Mouse (Mus musculus): ENCODE measurements around the gene Rnf10. TPM values are rescaled to one million over a fixed set of nuclear protein-coding genes. Genes with fewer than 3 reads are reported as not detected.

Rnf10 gene
- polyA plus RNA-seq, 1 experiment from 2014 or later, result 175 TPM

GRCm38 (mm10) chr5:115274771-115275170 is 2.1 kb upstream of the Rnf10 start:
- no peaks in the 10 kb centered on the region for H3K27me3 ChIP-seq (replicated peaks)
- H3K4me1 ChIP-seq (replicated peaks), result peaks cover 25% of the 10 kb centered on the region
- no peak overlapping the region for H3K9ac ChIP-seq
- no peak overlapping the region for H3K4me2 ChIP-seq
- WGBS, result 85% methylated on average over 1 of the region's 1 CpGs
- H3K27ac ChIP-seq (ENCODE audit: poor library complexity, severe bottlenecking), result no peak overlapping the region
- no peak for ATAC-seq (ENCODE audit: insufficient number of reproducible peaks, low FRiP score)
- peaks cover 2% of the 10 kb centered on the region; the same call in 1 of the 2 replicates for H3K36me3 ChIP-seq
- no peak overlapping the region for H3K4me3 ChIP-seq
- H3K9me3 ChIP-seq (replicated peaks), result 0 out of 2 replicates have a peak, but pooled peaks cover 3% of the 10 kb centered on the region

- no peak overlapping the region for H3K4me2 ChIP-seq
- peaks cover 29% of the 10 kb centered on the region for H3K4me1 ChIP-seq (replicated peaks)
- no peak for ATAC-seq (ENCODE audit: insufficient number of reproducible peaks, low FRiP score)
- H3K9ac ChIP-seq, result no peak overlapping the region
- H3K4me3 ChIP-seq, result no peak overlapping the region
- peaks cover 7% of the 10 kb centered on the region; the same call in 1 of the 2 replicates for H3K36me3 ChIP-seq
- H3K27me3 ChIP-seq (replicated peaks), result no peaks in the 10 kb centered on the region
- no peak overlapping the region for H3K27ac ChIP-seq (ENCODE audit: poor library complexity, severe bottlenecking)
- WGBS, result 69% methylated on average over 1 of the region's 1 CpGs
- H3K9me3 ChIP-seq (replicated peaks), result 0 out of 2 replicates have a peak, but pooled peaks cover 3% of the 10 kb centered on the region
These were observed 1.7 kb upstream of the Rnf10 start for GRCm38 (mm10) chr5:115274353-115274752.

- no peaks in the 10 kb centered on the region for H3K27me3 ChIP-seq (replicated peaks)
- WGBS, result 72% methylated on average over 6 of the region's 6 CpGs
- ATAC-seq (ENCODE audit: insufficient number of reproducible peaks, low FRiP score), result no peak
- peak overlapping the region; percentile 57; the same call in 1 of the 2 replicates for H3K4me2 ChIP-seq
- no peak overlapping the region for H3K4me3 ChIP-seq
- no peak overlapping the region for H3K9ac ChIP-seq
- 0 out of 2 replicates have a peak, but pooled peaks cover 3% of the 10 kb centered on the region for H3K9me3 ChIP-seq (replicated peaks)
- H3K4me1 ChIP-seq (replicated peaks), result peaks cover 36% of the 10 kb centered on the region
- no peak overlapping the region for H3K27ac ChIP-seq (ENCODE audit: poor library complexity, severe bottlenecking)
- peaks cover 13% of the 10 kb centered on the region; the same call in 1 of the 2 replicates for H3K36me3 ChIP-seq
These were observed 944 bp upstream of the Rnf10 start for GRCm38 (mm10) chr5:115273549-115274135.

- peak overlapping the region; percentile 78 for H3K4me2 ChIP-seq
- ATAC-seq (ENCODE audit: insufficient number of reproducible peaks, low FRiP score), result peak; percentile 66
- H3K4me1 ChIP-seq (replicated peaks), result peaks cover 50% of the 10 kb centered on the region
- 0% methylated on average over 76 of the region's 77 CpGs for WGBS
- peak overlapping the region; percentile 80 for H3K27ac ChIP-seq (ENCODE audit: poor library complexity, severe bottlenecking)
- peak overlapping the region; percentile 98 for H3K9ac ChIP-seq
- H3K27me3 ChIP-seq (replicated peaks), result no peaks in the 10 kb centered on the region
- H3K9me3 ChIP-seq (replicated peaks), result 0 out of 2 replicates have a peak, but pooled peaks cover 3% of the 10 kb centered on the region
- H3K4me3 ChIP-seq, result peak overlapping the region; percentile 95
- peaks cover 13% of the 10 kb centered on the region; the same call in 1 of the 2 replicates for H3K36me3 ChIP-seq
These were observed 527 bp downstream of the Rnf10 start for GRCm38 (mm10) chr5:115271931-115272811.

GRCm38 (mm10) chr5:115269969-115270368 is 2.7 kb downstream of the Rnf10 start:
- no peak for ATAC-seq (ENCODE audit: insufficient number of reproducible peaks, low FRiP score)
- peak overlapping the region; percentile 95 for H3K4me3 ChIP-seq

GRCm38 (mm10) chr5:115268266-115268665 is 4.4 kb downstream of the Rnf10 start:
- 0 out of 2 replicates have a peak overlapping the region, but pooled peaks have one; percentile 1 for H3K9ac ChIP-seq
- H3K4me2 ChIP-seq, result peak overlapping the region; percentile 78
- H3K27ac ChIP-seq (ENCODE audit: poor library complexity, severe bottlenecking), result peak overlapping the region; percentile 79
- H3K4me3 ChIP-seq, result 0 out of 2 replicates have a peak overlapping the region, but pooled peaks have one; percentile 95
- H3K4me1 ChIP-seq (replicated peaks), result peaks cover 75% of the 10 kb centered on the region
- peaks cover 22% of the 10 kb centered on the region for H3K36me3 ChIP-seq
- no peak for ATAC-seq (ENCODE audit: insufficient number of reproducible peaks, low FRiP score)
- H3K9me3 ChIP-seq (replicated peaks), result no peaks in the 10 kb centered on the region
- H3K27me3 ChIP-seq (replicated peaks), result no peaks in the 10 kb centered on the region
- WGBS, result 37% methylated on average over 3 of the region's 3 CpGs

More at GRCm38 (mm10) chr5:115269969-115270368, 2.7 kb downstream of the Rnf10 start:
- Histone ChIP-seq H3K27ac (ENCODE audit: poor library complexity, severe bottlenecking) (no peak overlapping the region), H3K36me3 (peaks cover 18% of the 10 kb centered on the region), H3K9me3 (replicated peaks) (no peaks in the 10 kb centered on the region), H3K27me3 (replicated peaks) (no peaks in the 10 kb centered on the region), H3K4me1 (replicated peaks) (peaks cover 69% of the 10 kb centered on the region), H3K9ac (peak overlapping the region; percentile 38; the same call in 1 of the 2 replicates), H3K4me2 (peak overlapping the region; percentile 78)
- 96% methylated on average over 1 of the region's 1 CpGs for WGBS

- Histone ChIP-seq H3K9me3 (replicated peaks) (no peaks in the 10 kb centered on the region), H3K4me2 (peak overlapping the region; percentile 40), H3K9ac (peak overlapping the region; percentile 54; the same call in 1 of the 2 replicates), H3K36me3 (peaks cover 26% of the 10 kb centered on the region), H3K4me3 (peak overlapping the region; percentile 20; the same call in 1 of the 2 replicates), H3K27me3 (replicated peaks) (no peaks in the 10 kb centered on the region), H3K27ac (ENCODE audit: poor library complexity, severe bottlenecking) (peak overlapping the region; percentile 85), H3K4me1 (replicated peaks) (peaks cover 77% of the 10 kb centered on the region)
- WGBS, result 30% methylated on average over 3 of the region's 3 CpGs
- no peak for ATAC-seq (ENCODE audit: insufficient number of reproducible peaks, low FRiP score)
These were observed 5.1 kb downstream of the Rnf10 start for GRCm38 (mm10) chr5:115267469-115268045.

- Histone ChIP-seq H3K4me1 (replicated peaks) (peaks cover 78% of the 10 kb centered on the region), H3K36me3 (peaks cover 26% of the 10 kb centered on the region), H3K27ac (ENCODE audit: poor library complexity, severe bottlenecking) (peak overlapping the region; percentile 85), H3K9me3 (replicated peaks) (no peaks in the 10 kb centered on the region), H3K4me2 (peak overlapping the region; percentile 40), H3K4me3 (no peak overlapping the region), H3K27me3 (replicated peaks) (no peaks in the 10 kb centered on the region), H3K9ac (peak overlapping the region; percentile 54; the same call in 1 of the 2 replicates)
- WGBS, result 34% methylated on average over 8 of the region's 8 CpGs
- ATAC-seq (ENCODE audit: insufficient number of reproducible peaks, low FRiP score), result peak; percentile 84
These were observed 5.8 kb downstream of the Rnf10 start for GRCm38 (mm10) chr5:115266787-115267468.

GRCm38 (mm10) chr5:115266340-115266739 is 6.4 kb downstream of the Rnf10 start:
- Histone ChIP-seq H3K4me3 (no peak overlapping the region), H3K4me2 (peak overlapping the region; percentile 40)

GRCm38 (mm10) chr5:115262502-115263291 is 10.0 kb downstream of the Rnf10 start:
- 83% methylated on average over 14 of the region's 14 CpGs for WGBS
- 0 out of 2 replicates have a peak overlapping the region, but pooled peaks have one; percentile 10 for H3K4me2 ChIP-seq

More at GRCm38 (mm10) chr5:115266340-115266739, 6.4 kb downstream of the Rnf10 start:
- Histone ChIP-seq H3K9me3 (replicated peaks) (no peaks in the 10 kb centered on the region), H3K27ac (ENCODE audit: poor library complexity, severe bottlenecking) (peak overlapping the region; percentile 85), H3K27me3 (replicated peaks) (no peaks in the 10 kb centered on the region), H3K36me3 (peaks cover 26% of the 10 kb centered on the region), H3K4me1 (replicated peaks) (peaks cover 75% of the 10 kb centered on the region), H3K9ac (0 out of 2 replicates have a peak overlapping the region, but pooled peaks have one; percentile 20)
- no peak for ATAC-seq (ENCODE audit: insufficient number of reproducible peaks, low FRiP score)
- WGBS, result 78% methylated on average over 5 of the region's 5 CpGs

More at GRCm38 (mm10) chr5:115262502-115263291, 10.0 kb downstream of the Rnf10 start:
- Histone ChIP-seq H3K36me3 (peaks cover 43% of the 10 kb centered on the region), H3K4me1 (replicated peaks) (peaks cover 46% of the 10 kb centered on the region), H3K27ac (ENCODE audit: poor library complexity, severe bottlenecking) (no peak overlapping the region), H3K27me3 (replicated peaks) (no peaks in the 10 kb centered on the region), H3K9me3 (replicated peaks) (no peaks in the 10 kb centered on the region), H3K9ac (no peak overlapping the region), H3K4me3 (no peak overlapping the region)
- ATAC-seq (ENCODE audit: insufficient number of reproducible peaks, low FRiP score), result no peak
